Mouse (Mus musculus): Measurements from ENCODE around the gene Tmem136. TPM values are rescaled to one million over a fixed set of nuclear protein-coding genes. Genes with fewer than 3 reads are reported as not detected.

Gene Tmem136
- polyA plus RNA-seq, 1 experiment from 2014 or later = 15.2 TPM

- WGBS = 39% methylated on average over 4 of the region's 4 CpGs
- H3K27ac ChIP-seq (ENCODE audit: poor library complexity, severe bottlenecking) = no peak overlapping the region
- H3K4me3 ChIP-seq = no peak overlapping the region
- no peaks in the 10 kb centered on the region for H3K36me3 ChIP-seq
- H3K4me2 ChIP-seq = 0 out of 2 replicates have a peak overlapping the region, but pooled peaks have one; percentile 3
- peaks cover 46% of the 10 kb centered on the region for H3K4me1 ChIP-seq (replicated peaks)
- no peaks in the 10 kb centered on the region for H3K27me3 ChIP-seq (replicated peaks)
- no peaks in the 10 kb centered on the region for H3K9me3 ChIP-seq (replicated peaks)
- H3K9ac ChIP-seq = no peak overlapping the region
- no peak for ATAC-seq (ENCODE audit: insufficient number of reproducible peaks, low FRiP score)
Measured at GRCm38 (mm10) chr9:43098922-43099321, 17.4 kb downstream of the Tmem136 start.

GRCm38 (mm10) chr9:43097801-43098557, 18.4 kb downstream of the Tmem136 start:
- no peak for ATAC-seq (ENCODE audit: insufficient number of reproducible peaks, low FRiP score)
- Histone ChIP-seq H3K4me2 (no peak overlapping the region), H3K27me3 (replicated peaks) (no peaks in the 10 kb centered on the region), H3K27ac (ENCODE audit: poor library complexity, severe bottlenecking) (no peak overlapping the region), H3K36me3 (no peaks in the 10 kb centered on the region), H3K4me3 (no peak overlapping the region), H3K4me1 (replicated peaks) (peaks cover 44% of the 10 kb centered on the region), H3K9ac (no peak overlapping the region), H3K9me3 (replicated peaks) (no peaks in the 10 kb centered on the region)
- WGBS = 82% methylated on average over 3 of the region's 3 CpGs

- no peaks in the 10 kb centered on the region for H3K9me3 ChIP-seq (replicated peaks)
- no peak overlapping the region for H3K4me3 ChIP-seq
- no peaks in the 10 kb centered on the region for H3K27me3 ChIP-seq (replicated peaks)
- peaks cover 38% of the 10 kb centered on the region for H3K4me1 ChIP-seq (replicated peaks)
- H3K36me3 ChIP-seq = no peaks in the 10 kb centered on the region
- H3K4me2 ChIP-seq = no peak overlapping the region
- H3K9ac ChIP-seq = no peak overlapping the region
- no peak for ATAC-seq (ENCODE audit: insufficient number of reproducible peaks, low FRiP score)
- H3K27ac ChIP-seq (ENCODE audit: poor library complexity, severe bottlenecking) = no peak overlapping the region
Measured at GRCm38 (mm10) chr9:43096337-43096736, 20.0 kb downstream of the Tmem136 start.

GRCm38 (mm10) chr9:43094828-43095227, 21.5 kb downstream of the Tmem136 start:
- Histone ChIP-seq H3K4me3 (no peak overlapping the region), H3K36me3 (no peaks in the 10 kb centered on the region), H3K9me3 (replicated peaks) (no peaks in the 10 kb centered on the region), H3K9ac (no peak overlapping the region), H3K27ac (ENCODE audit: poor library complexity, severe bottlenecking) (no peak overlapping the region), H3K4me1 (replicated peaks) (peaks cover 38% of the 10 kb centered on the region), H3K27me3 (replicated peaks) (no peaks in the 10 kb centered on the region), H3K4me2 (no peak overlapping the region)
- 81% methylated on average over 4 of the region's 4 CpGs for WGBS
- ATAC-seq (ENCODE audit: insufficient number of reproducible peaks, low FRiP score) = no peak

- WGBS = 70% methylated on average over 3 of the region's 3 CpGs
- Histone ChIP-seq H3K27ac (ENCODE audit: poor library complexity, severe bottlenecking) (0 out of 2 replicates have a peak overlapping the region, but pooled peaks have one; percentile 16), H3K9me3 (replicated peaks) (no peaks in the 10 kb centered on the region), H3K36me3 (no peaks in the 10 kb centered on the region), H3K4me3 (no peak overlapping the region), H3K27me3 (replicated peaks) (no peaks in the 10 kb centered on the region), H3K9ac (no peak overlapping the region), H3K4me1 (replicated peaks) (peaks cover 35% of the 10 kb centered on the region), H3K4me2 (no peak overlapping the region)
- ATAC-seq (ENCODE audit: insufficient number of reproducible peaks, low FRiP score) = no peak
Measured at GRCm38 (mm10) chr9:43093803-43094202, 22.6 kb downstream of the Tmem136 start.

- no peaks in the 10 kb centered on the region for H3K36me3 ChIP-seq
- ATAC-seq (ENCODE audit: insufficient number of reproducible peaks, low FRiP score) = no peak
Measured at GRCm38 (mm10) chr9:43085686-43086285, 30.6 kb downstream of the Tmem136 start.

GRCm38 (mm10) chr9:43084496-43085362, 31.6 kb downstream of the Tmem136 start:
- WGBS = 72% methylated on average over 7 of the region's 7 CpGs
- no peaks in the 10 kb centered on the region for H3K27me3 ChIP-seq (replicated peaks)
- no peak overlapping the region for H3K4me3 ChIP-seq
- H3K9ac ChIP-seq = no peak overlapping the region
- no peak overlapping the region for H3K4me2 ChIP-seq
- no peak for ATAC-seq (ENCODE audit: insufficient number of reproducible peaks, low FRiP score)
- peaks cover 49% of the 10 kb centered on the region for H3K4me1 ChIP-seq (replicated peaks)
- H3K9me3 ChIP-seq (replicated peaks) = no peaks in the 10 kb centered on the region
- no peaks in the 10 kb centered on the region for H3K36me3 ChIP-seq
- H3K27ac ChIP-seq (ENCODE audit: poor library complexity, severe bottlenecking) = no peak overlapping the region

More at GRCm38 (mm10) chr9:43085686-43086285, 30.6 kb downstream of the Tmem136 start:
- 78% methylated on average over 1 of the region's 1 CpGs for WGBS
- Histone ChIP-seq H3K9me3 (replicated peaks) (no peaks in the 10 kb centered on the region), H3K27me3 (replicated peaks) (no peaks in the 10 kb centered on the region), H3K4me3 (no peak overlapping the region), H3K4me1 (replicated peaks) (peaks cover 42% of the 10 kb centered on the region), H3K4me2 (no peak overlapping the region), H3K9ac (no peak overlapping the region), H3K27ac (ENCODE audit: poor library complexity, severe bottlenecking) (peak overlapping the region; percentile 23; the same call in 1 of the 2 replicates)

GRCm38 (mm10) chr9:43083441-43084055, 32.8 kb downstream of the Tmem136 start:
- 61% methylated on average over 7 of the region's 7 CpGs for WGBS
- ATAC-seq (ENCODE audit: insufficient number of reproducible peaks, low FRiP score) = no peak
- no peak overlapping the region for H3K4me3 ChIP-seq
- peaks cover 49% of the 10 kb centered on the region for H3K4me1 ChIP-seq (replicated peaks)
- no peak overlapping the region for H3K4me2 ChIP-seq
- H3K9ac ChIP-seq = no peak overlapping the region
- H3K36me3 ChIP-seq = no peaks in the 10 kb centered on the region
- no peak overlapping the region for H3K27ac ChIP-seq (ENCODE audit: poor library complexity, severe bottlenecking)
- H3K9me3 ChIP-seq (replicated peaks) = no peaks in the 10 kb centered on the region
- H3K27me3 ChIP-seq (replicated peaks) = no peaks in the 10 kb centered on the region

- 91% methylated on average over 3 of the region's 3 CpGs for WGBS
- no peak for ATAC-seq (ENCODE audit: insufficient number of reproducible peaks, low FRiP score)
Measured at GRCm38 (mm10) chr9:43078711-43079110, 37.7 kb downstream of the Tmem136 start.

GRCm38 (mm10) chr9:43076163-43076562, 40.2 kb downstream of the Tmem136 start:
- Histone ChIP-seq H3K4me2 (0 out of 2 replicates have a peak overlapping the region, but pooled peaks have one; percentile 3), H3K4me3 (no peak overlapping the region), H3K4me1 (replicated peaks) (peaks cover 32% of the 10 kb centered on the region), H3K9ac (no peak overlapping the region), H3K9me3 (replicated peaks) (no peaks in the 10 kb centered on the region), H3K27me3 (replicated peaks) (no peaks in the 10 kb centered on the region), H3K36me3 (no peaks in the 10 kb centered on the region), H3K27ac (ENCODE audit: poor library complexity, severe bottlenecking) (no peak overlapping the region)
- ATAC-seq (ENCODE audit: insufficient number of reproducible peaks, low FRiP score) = no peak
- WGBS = 66% methylated on average over 7 of the region's 7 CpGs

More at GRCm38 (mm10) chr9:43078711-43079110, 37.7 kb downstream of the Tmem136 start:
- H3K9me3 ChIP-seq (replicated peaks) = no peaks in the 10 kb centered on the region
- no peak overlapping the region for H3K9ac ChIP-seq
- H3K4me3 ChIP-seq = no peak overlapping the region
- peaks cover 32% of the 10 kb centered on the region for H3K4me1 ChIP-seq (replicated peaks)
- H3K4me2 ChIP-seq = no peak overlapping the region
- no peaks in the 10 kb centered on the region for H3K27me3 ChIP-seq (replicated peaks)
- H3K36me3 ChIP-seq = no peaks in the 10 kb centered on the region
- no peak overlapping the region for H3K27ac ChIP-seq (ENCODE audit: poor library complexity, severe bottlenecking)

Data from heart, embryonic 12.5 days (tissue).